Mouse (Mus musculus) cerebellum, adult 2 months (tissue): ENCODE results near the gene Ncor2. TPM values are rescaled to one million over a fixed set of nuclear protein-coding genes. Genes with fewer than 3 reads are reported as not detected.

ENCODE experiments used
- DNase-seq, 2 experiments: peaks; one replicate each; pipeline ENCODE4 v3.0.0; 2021
- H3K27ac ChIP-seq: fragments of 200-500 bp; 2 replicates; pipeline ENCODE4 v1.5.1; 2012; ENCODE audit warnings: low read length, control low read depth, inconsistent platforms; ENCODE audit not compliant: insufficient read depth
- H3K27me3 ChIP-seq: fragments of 200-500 bp; 2 replicates; pipeline ENCODE4 v1.6.1; 2012; ENCODE audit warnings: inconsistent platforms, mild to moderate bottlenecking, low read length, moderate library complexity; ENCODE audit not compliant: control insufficient read depth, insufficient read depth
- H3K4me1 ChIP-seq: fragments of 200-500 bp; 2 replicates; pipeline ENCODE4 v1.6.1; 2011; ENCODE audit warnings: low read length; ENCODE audit not compliant: control insufficient read depth, insufficient read depth
- H3K4me3 ChIP-seq: fragments of 200-500 bp; replicated peaks from 2 replicates; pipeline ENCODE3; 2011; ENCODE audit warnings: mild to moderate bottlenecking, low read depth, low read length, control low read depth; ENCODE audit not compliant: insufficient read depth
- CTCF ChIP-seq: fragments of 200-500 bp; IDR thresholded peaks from 2 replicates; pipeline ENCODE4 v1.5.1; 2011; ENCODE audit warnings: low read depth, mild to moderate bottlenecking, control low read depth, low read length, moderate library complexity, borderline replicate concordance; ENCODE audit not compliant: insufficient read depth
- POLR2A ChIP-seq: fragments of 200-500 bp; IDR thresholded peaks from 2 replicates; pipeline ENCODE4 v1.6.1; 2011; ENCODE audit warnings: low read length, control low read depth, borderline replicate concordance; ENCODE audit not compliant: insufficient read depth
- WGBS: fragments of 180-500 bp; shearing (Covaris S2); methylation state at CpG from one replicate; pipeline ENCODE4 v1.1.7; 2018; 5-methylcytosine and 5-hydroxymethylcytosine counted together
- polyA plus RNA-seq: library from polyadenylated mRNA; depleted of rRNA; stranded (reverse); fragments of >200 nt; gene quantifications from 2 replicates; pipeline ENCODE4 v1.2.3, GENCODE M21; 2012

Gene Ncor2
- polyA plus RNA-seq, 1 experiment: 93.2 TPM

GRCm38 (mm10) chr5:125069426-125069825, 109.6 kb downstream of the Ncor2 start:
- Histone ChIP-seq H3K27me3 (no peaks in the 10 kb centered on the region), H3K4me3 (no peak overlapping the region), H3K4me1 (peaks cover 30% of the 10 kb centered on the region), H3K27ac (no peak overlapping the region)
- no peak for TF ChIP-seq POLR2A
- no peak for TF ChIP-seq CTCF
- no peak for DNase-seq
- 70% methylated on average over 5 of the region's 5 CpGs for WGBS

GRCm38 (mm10) chr5:125068371-125068951, 110.6 kb downstream of the Ncor2 start:
- H3K27me3 ChIP-seq: no peaks in the 10 kb centered on the region
- H3K27ac ChIP-seq: no peak overlapping the region
- TF ChIP-seq CTCF (no peak), POLR2A (no peak)
- WGBS: 62% methylated on average over 16 of the region's 16 CpGs
- DNase-seq: no peak
- H3K4me1 ChIP-seq: peaks cover 23% of the 10 kb centered on the region
- H3K4me3 ChIP-seq: no peak overlapping the region

GRCm38 (mm10) chr5:125067673-125068072, 111.3 kb downstream of the Ncor2 start:
- WGBS: 85% methylated on average over 14 of the region's 14 CpGs
- Histone ChIP-seq H3K4me1 (peaks cover 29% of the 10 kb centered on the region), H3K4me3 (no peak overlapping the region), H3K27ac (no peak overlapping the region), H3K27me3 (no peaks in the 10 kb centered on the region)
- DNase-seq: no peak
- no peak for TF ChIP-seq CTCF
- no peak for TF ChIP-seq POLR2A

GRCm38 (mm10) chr5:125066479-125067471, 112.2 kb downstream of the Ncor2 start:
- 83% methylated on average over 13 of the region's 13 CpGs for WGBS
- no peak overlapping the region for H3K27ac ChIP-seq
- H3K4me3 ChIP-seq: no peak overlapping the region
- TF ChIP-seq POLR2A (no peak), CTCF (peak; percentile 96)
- peak; percentile 71 to 84 for DNase-seq
- no peaks in the 10 kb centered on the region for H3K27me3 ChIP-seq
- peaks cover 32% of the 10 kb centered on the region for H3K4me1 ChIP-seq

- no peak overlapping the region for H3K27ac ChIP-seq
- TF ChIP-seq CTCF (no peak), POLR2A (no peak)
- peaks cover 40% of the 10 kb centered on the region for H3K4me1 ChIP-seq
- H3K4me3 ChIP-seq: no peak overlapping the region
- WGBS: 20% methylated on average over 17 of the region's 17 CpGs
- DNase-seq: peak; percentile 51 to 58
- H3K27me3 ChIP-seq: no peaks in the 10 kb centered on the region
These were observed 116.0 kb downstream of the Ncor2 start for GRCm38 (mm10) chr5:125063015-125063414.

- H3K27me3 ChIP-seq: no peaks in the 10 kb centered on the region
- H3K4me3 ChIP-seq: peak overlapping the region; percentile 56
- peak; percentile 83 to 85 for DNase-seq
- peak overlapping the region; percentile 64 for H3K27ac ChIP-seq
- TF ChIP-seq CTCF: no peak
- no peak for TF ChIP-seq POLR2A
- WGBS: under 1% methylated on average over 29 of the region's 29 CpGs
- peaks cover 80% of the 10 kb centered on the region for H3K4me1 ChIP-seq
These were observed 120.8 kb downstream of the Ncor2 start for GRCm38 (mm10) chr5:125058267-125058668.

GRCm38 (mm10) chr5:125057555-125058266, 121.3 kb downstream of the Ncor2 start:
- TF ChIP-seq POLR2A: no peak
- no peak for TF ChIP-seq CTCF
- Histone ChIP-seq H3K4me3 (peak overlapping the region; percentile 56), H3K27ac (peak overlapping the region; percentile 64), H3K27me3 (no peaks in the 10 kb centered on the region), H3K4me1 (peaks cover 79% of the 10 kb centered on the region)
- 21% methylated on average over 29 of the region's 29 CpGs for WGBS
- no peak for DNase-seq
